Comparison of ENCODE assay signal across 14 mouse cellular contexts in genomic region chr4:97953886-97954285, GRCm38 (mm10).
DNase-seq lines count a peak whose midpoint lies in the region; ATAC-seq and TF ChIP-seq lines count a peak whose summit lies in the region.
"Had no signal": no experiment of that assay in that cellular context is flagged by ENCODE, and none has a peak within 500 bp of the region (broad histone marks: within the 10 kb centered on the region; RNA-seq: fewer than 3 reads in every experiment).

No protein-coding gene starts in this region.

- ATAC-seq in cerebellum, adult (ENCODE audit: insufficient number of reproducible peaks, low FRiP score, low TSS enrichment), result peak; percentile 58
- ATAC-seq in hindbrain, embryonic 16.5 days, result peak; percentile 57; the same call in 1 of the 2 replicates
- ATAC-seq: intestine, embryonic 16.5 days had no signal

- 3% methylated on average over 11 of the region's 11 CpGs for WGBS in cerebellum, adult 2 months
- WGBS in hindbrain, embryonic 16.5 days, result 36% methylated on average over 11 of the region's 11 CpGs

- TF ChIP-seq POLR2A in cerebellum, adult 2 months (IDR thresholded peaks at IDR 0.05; ENCODE audit: borderline replicate concordance, insufficient read depth, low read length), result no peak

- H3K4me3 ChIP-seq in cerebellum, adult 2 months (replicated peaks; ENCODE audit: insufficient read depth, low read depth, low read length), result peak overlapping the region; percentile 58
- H3K4me3 ChIP-seq in hindbrain, embryonic 16.5 days (ENCODE audit: low read length), result no peak overlapping the region

- no peaks in the 10 kb centered on the region for H3K36me3 ChIP-seq in hindbrain, embryonic 16.5 days (ENCODE audit: control insufficient read depth, insufficient read depth, low read length)

- TF ChIP-seq CTCF in cerebellum, adult 2 months (IDR thresholded peaks at IDR 0.05; ENCODE audit: borderline replicate concordance, insufficient read depth, low read depth, low read length), result no peak

- H3K4me2 ChIP-seq in hindbrain, embryonic 16.5 days (ENCODE audit: low read length), result peak overlapping the region; percentile 31; the same call in 1 of the 2 replicates
- H3K4me2 ChIP-seq: liver, embryonic 11.5 days had no signal

- peaks cover 7% of the 10 kb centered on the region; the same call in 1 of the 2 replicates for H3K4me1 ChIP-seq in cerebellum, adult 2 months (ENCODE audit: control insufficient read depth, insufficient read depth, low read length)
- H3K4me1 ChIP-seq in hindbrain, embryonic 16.5 days (ENCODE audit: control insufficient read depth, insufficient read depth, low read depth, low read length), result peaks cover 10% of the 10 kb centered on the region

- DNase-seq in layer of hippocampus, adult 11-12 months (ENCODE audit: low spot score), result peak; percentile 23
- no peak for DNase-seq in layer of hippocampus, adult 9-10 months (ENCODE audit: low spot score)
- DNase-seq in cerebellum, adult 2 months, result peak; percentile 62 to 71
- DNase-seq in ovary, postnatal 10 days (ENCODE audit: low spot score), result no peak
- DNase-seq in retina, embryonic 14.5 days (ENCODE audit: low spot score), result no peak
- no peak for DNase-seq in lung, postnatal 14 days
- DNase-seq: adrenal gland, postnatal 25 days; gastrocnemius, postnatal 14 days; heart, postnatal 10 days; kidney, postnatal 25 days had no signal

- H3K9ac ChIP-seq in hindbrain, embryonic 16.5 days (ENCODE audit: low read depth, low read length), result peak overlapping the region; percentile 41

- no peaks in the 10 kb centered on the region for H3K27me3 ChIP-seq in cerebellum, adult 2 months (ENCODE audit: control insufficient read depth, insufficient read depth, low read length)
- H3K27me3 ChIP-seq in hindbrain, embryonic 16.5 days (replicated peaks; ENCODE audit: control insufficient read depth, insufficient read depth, low read length), result no peaks in the 10 kb centered on the region

- H3K27ac ChIP-seq in cerebellum, adult 2 months (ENCODE audit: insufficient read depth, low read length), result peak overlapping the region; percentile 93
- H3K27ac ChIP-seq in hindbrain, embryonic 16.5 days (ENCODE audit: low read depth, low read length), result peak overlapping the region; percentile 51; the same call in 1 of the 2 replicates

- H3K9me3 ChIP-seq in hindbrain, embryonic 16.5 days (ENCODE audit: control insufficient read depth, low read length), result no peaks in the 10 kb centered on the region

Comparison
In these comparisons a context has a peak if more than half of its experiments do, and no peak if none do; other contexts are left out.
1. DNase-seq: peak in layer of hippocampus, adult 11-12 months (single experiment) and cerebellum, adult 2 months (2 of 2); none in layer of hippocampus, adult 9-10 months (single experiment), ovary, postnatal 10 days (single experiment), retina, embryonic 14.5 days (single experiment) and lung, postnatal 14 days (single experiment).